Mouse (Mus musculus) forebrain, embryonic 14.5 days (tissue): ENCODE results near the gene Syne2. TPM values are rescaled to one million over a fixed set of nuclear protein-coding genes. Genes with fewer than 3 reads are reported as not detected.

Source experiments
- ATAC-seq: fragments of 200-750 bp; cut with Nextera tagmentation; 2 replicates; pipeline ENCODE4 v1.8.0; 2017; ENCODE audit warnings: mild to moderate bottlenecking, moderate library complexity
- DNase-seq: peaks from one replicate; pipeline ENCODE4 v3.0.0-alpha.2; 2015; ENCODE audit warnings: low spot score
- H3K27ac ChIP-seq: fragments of 300-500 bp; sonication (generic); 2 replicates; pipeline ENCODE4 v1.5.1; 2014; ENCODE audit warnings: low read depth, mild to moderate bottlenecking, control low read depth, low read length, moderate library complexity
- H3K27me3 ChIP-seq: fragments of 300-500 bp; sonication (generic); replicated peaks from 2 replicates; pipeline ENCODE4 v1.6.1; 2014; ENCODE audit warnings: low read length, control low read depth, mixed read lengths; ENCODE audit not compliant: control insufficient read depth, insufficient read depth
- H3K36me3 ChIP-seq: fragments of 300-500 bp; sonication (generic); 2 replicates; pipeline ENCODE4 v1.6.1; 2014; ENCODE audit warnings: low read length, control low read depth; ENCODE audit not compliant: control insufficient read depth, insufficient read depth
- H3K4me1 ChIP-seq: fragments of 300-500 bp; sonication (generic); 2 replicates; pipeline ENCODE4 v1.6.1; 2014; ENCODE audit warnings: antibody characterized with exemption, low read length, control low read depth; ENCODE audit not compliant: control insufficient read depth, insufficient read depth
- H3K4me2 ChIP-seq: fragments of 300-500 bp; sonication (generic); 2 replicates; pipeline ENCODE4 v1.6.1; 2014; ENCODE audit warnings: mild to moderate bottlenecking, control low read depth, low read length
- H3K4me3 ChIP-seq: fragments of 300-500 bp; sonication (generic); 2 replicates; pipeline ENCODE4 v1.5.1; 2014; ENCODE audit warnings: low read depth, low read length, control low read depth
- H3K9ac ChIP-seq: fragments of 300-500 bp; sonication (generic); 2 replicates; pipeline ENCODE4 v1.6.1; 2014; ENCODE audit warnings: mild to moderate bottlenecking, low read length, control low read depth, moderate library complexity
- H3K9me3 ChIP-seq: fragments of 300-500 bp; sonication (generic); replicated peaks from 2 replicates; pipeline ENCODE4 v1.6.1; 2016; ENCODE audit warnings: low read length, control low read depth, mixed read lengths; ENCODE audit not compliant: control insufficient read depth
- WGBS: fragments of 180-500 bp; shearing (Covaris S2); extraction: QIAGEN DNeasy Blood & Tissue Kit; methylation state at CpG from one replicate; pipeline ENCODE4 v1.1.7; 2014; 5-methylcytosine and 5-hydroxymethylcytosine counted together
- polyA plus RNA-seq: library from polyadenylated mRNA; unstranded; fragments of >200 nt; fragmentation: Nextera tagmentation; extraction: Ambion mirVana; gene quantifications from 2 replicates; pipeline ENCODE4 v1.2.1, GENCODE M21; 2014

Syne2 gene
- polyA plus RNA-seq, 1 experiment from 2014 or later, result 62.0 TPM

DNA sequence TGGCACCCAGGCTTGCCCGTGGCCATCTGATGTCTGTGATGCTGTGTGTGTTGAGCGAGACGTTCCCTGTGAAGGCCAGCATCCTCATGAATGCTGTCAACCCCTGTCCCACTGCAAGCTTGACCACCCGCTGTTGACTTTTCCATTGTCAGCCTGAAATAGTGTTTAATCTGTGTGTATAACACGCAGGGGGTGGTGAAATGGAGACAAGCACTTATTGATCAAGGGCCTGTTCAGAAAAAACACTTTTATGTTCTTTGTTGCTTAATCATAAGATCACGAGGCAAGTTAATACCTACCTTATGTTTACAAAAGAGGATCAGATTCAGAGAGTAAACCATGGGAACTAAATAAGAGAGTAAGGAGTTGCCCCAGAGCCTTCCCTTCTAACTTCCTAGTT, 191.1 kb downstream of the Syne2 start:
- Histone ChIP-seq H3K27ac (no peak overlapping the region), H3K9ac (no peak overlapping the region), H3K9me3 (no peaks in the 10 kb centered on the region), H3K27me3 (no peaks in the 10 kb centered on the region), H3K4me1 (no peaks in the 10 kb centered on the region), H3K36me3 (peaks cover 58% of the 10 kb centered on the region), H3K4me3 (no peak overlapping the region), H3K4me2 (no peak overlapping the region)
- 59% methylated on average over 6 of the region's 6 CpGs for WGBS
- no peak for DNase-seq
- no peak for ATAC-seq

DNA sequence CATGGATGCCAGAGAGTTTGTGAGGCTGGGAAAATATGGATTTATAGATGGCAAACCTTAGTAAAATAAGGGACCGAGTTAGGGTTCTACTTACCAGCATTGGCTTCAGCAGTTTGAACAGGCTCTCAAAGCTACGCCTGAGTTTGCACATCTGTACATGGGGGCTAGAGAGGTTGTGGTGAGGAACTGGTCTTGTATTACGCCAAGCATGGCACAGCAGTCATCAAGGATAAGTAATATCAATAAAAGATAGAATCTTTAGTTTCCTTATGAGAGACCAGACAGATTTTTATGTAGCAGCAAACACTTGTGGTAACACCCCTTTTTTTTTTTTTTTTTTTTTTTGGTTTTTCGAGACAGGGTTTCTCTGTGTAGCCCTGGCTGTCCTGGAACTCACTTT, 194.9 kb downstream of the Syne2 start:
- Histone ChIP-seq H3K4me2 (no peak overlapping the region), H3K36me3 (peaks cover 36% of the 10 kb centered on the region), H3K4me3 (no peak overlapping the region), H3K9me3 (no peaks in the 10 kb centered on the region), H3K27ac (no peak overlapping the region), H3K9ac (no peak overlapping the region), H3K4me1 (no peaks in the 10 kb centered on the region), H3K27me3 (no peaks in the 10 kb centered on the region)
- DNase-seq (no peak), ATAC-seq (no peak)
- 89% methylated on average over 3 of the region's 4 CpGs for WGBS

DNA sequence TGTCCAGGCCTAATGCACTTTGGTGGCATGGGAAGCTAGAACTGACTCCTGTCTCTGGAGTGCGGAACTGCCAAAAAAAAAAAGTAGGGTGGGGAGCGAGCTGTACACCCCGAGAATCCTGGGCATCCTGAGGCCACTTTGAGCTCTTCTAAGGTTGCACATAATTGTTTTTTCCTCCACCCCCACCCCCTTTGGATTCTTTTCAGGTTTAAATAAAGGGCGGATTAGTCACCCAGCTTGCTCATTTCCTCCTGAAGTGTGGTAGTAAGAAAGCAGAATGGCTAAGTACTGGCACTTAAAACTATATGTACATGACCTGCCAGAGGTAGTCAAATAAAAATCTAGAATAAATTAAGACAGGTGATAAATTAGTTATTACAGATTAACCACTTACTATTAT, 195.5 kb downstream of the Syne2 start:
- no peaks in the 10 kb centered on the region for H3K27me3 ChIP-seq
- H3K36me3 ChIP-seq, result peaks cover 36% of the 10 kb centered on the region
- no peak overlapping the region for H3K4me2 ChIP-seq
- no peak overlapping the region for H3K9ac ChIP-seq
- H3K27ac ChIP-seq, result no peak overlapping the region
- no peak overlapping the region for H3K4me3 ChIP-seq
- WGBS, result 12% methylated on average over 4 of the region's 4 CpGs
- H3K4me1 ChIP-seq, result no peaks in the 10 kb centered on the region
- no peak for DNase-seq
- ATAC-seq, result no peak
- no peaks in the 10 kb centered on the region for H3K9me3 ChIP-seq

DNA sequence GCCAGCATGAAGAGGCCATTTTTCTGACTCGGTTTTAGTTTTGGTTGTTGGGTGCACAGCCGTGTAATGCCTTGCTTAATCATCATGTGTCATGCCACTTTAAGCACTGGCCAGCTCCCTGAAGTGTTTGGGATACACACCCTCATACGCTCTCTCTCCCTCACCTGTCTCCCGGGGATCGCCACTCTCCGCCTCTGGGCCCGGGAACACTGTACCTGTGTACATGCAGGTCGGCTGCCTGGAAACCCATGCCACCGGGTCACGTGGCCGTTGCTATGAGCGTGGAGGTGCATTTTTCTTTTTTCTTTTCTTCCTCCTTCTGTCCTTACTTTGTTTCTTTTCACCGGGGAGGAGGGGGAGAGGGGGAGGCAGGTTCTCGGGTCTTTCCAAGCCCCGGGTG, 197.1 kb downstream of the Syne2 start:
- DNase-seq, result no peak
- H3K4me3 ChIP-seq, result no peak overlapping the region
- H3K27me3 ChIP-seq, result no peaks in the 10 kb centered on the region
- H3K9ac ChIP-seq, result no peak overlapping the region
- ATAC-seq, result no peak
- H3K27ac ChIP-seq, result no peak overlapping the region
- no peaks in the 10 kb centered on the region for H3K9me3 ChIP-seq
- WGBS, result 80% methylated on average over 14 of the region's 15 CpGs
- no peak overlapping the region for H3K4me2 ChIP-seq
- no peaks in the 10 kb centered on the region for H3K4me1 ChIP-seq
- peaks cover 35% of the 10 kb centered on the region for H3K36me3 ChIP-seq

DNA sequence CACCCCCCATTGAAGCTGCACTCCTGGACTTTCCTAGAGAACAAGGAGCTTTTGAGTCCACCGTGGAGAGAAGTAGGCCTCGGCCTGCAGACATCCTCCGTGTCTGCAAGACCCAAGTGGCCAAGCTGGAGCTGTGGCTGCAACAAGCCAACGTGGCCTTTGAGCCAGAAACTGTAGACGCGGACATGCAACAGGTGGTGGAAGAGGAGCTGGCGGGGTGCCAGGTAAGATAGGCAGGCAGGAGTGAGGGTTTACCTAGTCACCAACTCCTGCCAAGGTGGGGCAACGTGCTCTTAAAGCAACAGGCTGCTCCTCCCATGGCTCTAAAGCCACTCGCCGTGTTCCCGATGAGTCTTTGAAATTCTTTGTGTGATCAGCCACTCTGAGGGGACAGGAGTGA, 197.6 kb downstream of the Syne2 start:
- DNase-seq (no peak), ATAC-seq (no peak)
- Histone ChIP-seq H3K27ac (no peak overlapping the region), H3K36me3 (peaks cover 38% of the 10 kb centered on the region), H3K27me3 (no peaks in the 10 kb centered on the region), H3K4me2 (no peak overlapping the region), H3K9me3 (no peaks in the 10 kb centered on the region), H3K9ac (no peak overlapping the region), H3K4me3 (no peak overlapping the region), H3K4me1 (no peaks in the 10 kb centered on the region)
- WGBS, result 75% methylated on average over 11 of the region's 11 CpGs

DNA sequence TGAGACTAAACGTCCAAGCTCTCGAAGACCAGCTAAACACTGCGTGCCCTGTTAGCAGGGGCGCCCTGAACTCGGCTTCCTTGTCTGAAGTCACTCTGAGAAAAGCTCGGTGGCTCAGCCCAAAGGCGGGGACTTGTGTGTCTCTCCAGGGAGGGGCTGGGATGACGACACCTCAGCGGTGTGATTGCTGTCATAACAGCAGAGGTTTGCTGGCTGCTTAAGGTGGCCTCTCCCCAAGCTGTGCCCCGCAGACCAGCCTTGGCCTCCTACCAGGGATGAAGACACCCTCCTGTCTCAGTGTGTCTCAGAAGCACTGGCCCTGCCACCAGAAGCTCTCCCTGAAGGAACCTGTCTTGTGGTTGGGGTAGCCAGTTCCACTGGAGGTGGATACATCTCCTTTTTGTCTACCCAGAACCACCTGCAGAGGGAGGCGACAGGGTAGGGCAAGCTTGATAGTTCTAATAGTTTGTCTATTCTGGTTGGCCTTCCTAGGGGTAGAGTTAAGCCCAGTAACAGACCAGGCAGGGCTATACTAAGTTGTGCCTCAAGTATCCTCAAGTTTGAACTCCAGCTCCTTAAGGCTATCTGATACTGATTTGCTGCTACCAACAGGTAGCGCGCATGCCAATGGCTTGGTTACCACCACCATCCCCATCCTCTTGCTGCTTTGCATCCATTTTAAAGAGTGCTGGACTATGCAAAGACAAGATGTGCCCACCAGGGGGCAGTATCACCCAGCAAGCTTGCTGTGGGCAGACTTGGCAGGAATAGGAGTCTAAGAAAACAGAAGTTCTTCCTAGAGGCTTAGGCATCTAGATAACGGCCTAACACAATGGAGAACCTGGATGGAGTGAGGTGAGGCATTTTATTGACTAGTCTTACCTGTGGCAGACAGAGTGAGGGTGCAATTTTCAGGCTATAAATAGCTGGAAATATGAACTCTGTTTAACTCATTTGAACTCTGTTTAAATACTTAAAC, 198.5 kb downstream of the Syne2 start:
- Histone ChIP-seq H3K27me3 (no peaks in the 10 kb centered on the region), H3K9ac (no peak overlapping the region), H3K27ac (no peak overlapping the region), H3K4me2 (no peak overlapping the region), H3K4me1 (no peaks in the 10 kb centered on the region), H3K9me3 (no peaks in the 10 kb centered on the region), H3K4me3 (no peak overlapping the region), H3K36me3 (peaks cover 41% of the 10 kb centered on the region)
- DNase-seq, result peak; percentile 70
- 0 out of 2 replicates have a peak, but pooled peaks have one; percentile 37 for ATAC-seq
- WGBS, result 69% methylated on average over 14 of the region's 14 CpGs

DNA sequence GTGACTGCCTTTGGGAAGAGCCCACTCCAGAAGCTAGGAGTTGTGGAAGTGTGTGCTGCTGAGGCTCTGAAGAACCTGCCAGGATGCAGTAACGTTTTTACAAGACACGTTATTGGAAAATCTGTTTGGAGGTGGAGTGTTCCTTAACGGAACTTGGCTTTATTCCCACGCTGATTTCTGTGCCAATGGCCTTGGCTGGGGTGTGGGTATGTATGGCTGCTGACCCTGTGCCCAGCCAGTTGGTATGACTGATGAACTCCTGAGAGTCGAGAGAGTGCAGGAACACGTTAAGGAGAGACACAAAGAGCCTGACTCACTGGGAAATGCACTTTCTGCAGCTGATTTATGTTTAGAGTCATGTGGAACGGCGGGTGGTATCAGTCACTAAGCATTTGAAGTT, 200.7 kb downstream of the Syne2 start:
- 69% methylated on average over 8 of the region's 8 CpGs for WGBS

DNA sequence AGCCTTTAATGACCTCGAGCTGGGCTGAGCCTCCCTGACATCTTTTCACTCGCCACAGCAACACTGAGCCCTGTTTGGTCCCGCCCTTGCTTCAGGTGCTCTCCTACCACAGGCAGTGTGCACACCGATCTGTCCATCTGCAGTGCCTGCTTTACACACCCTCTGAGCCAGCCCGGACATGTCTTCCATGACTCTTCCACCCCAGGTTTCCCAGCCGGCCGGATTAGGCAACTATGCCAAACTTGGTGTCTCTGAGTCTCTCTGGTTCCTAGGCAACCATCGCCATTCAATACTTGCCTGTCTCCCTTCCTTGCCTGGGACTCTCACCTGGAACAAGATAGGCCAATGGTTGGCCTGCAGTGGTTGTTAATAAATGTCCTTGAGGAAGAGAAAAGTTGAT, 224.4 kb downstream of the Syne2 start:
- ATAC-seq (no peak), DNase-seq (no peak)
- WGBS, result 86% methylated on average over 8 of the region's 8 CpGs
- Histone ChIP-seq H3K4me3 (no peak overlapping the region), H3K27ac (no peak overlapping the region), H3K4me1 (no peaks in the 10 kb centered on the region), H3K9me3 (no peaks in the 10 kb centered on the region), H3K4me2 (no peak overlapping the region), H3K27me3 (no peaks in the 10 kb centered on the region), H3K9ac (no peak overlapping the region), H3K36me3 (peaks cover 93% of the 10 kb centered on the region)

More for the DNA sequence above, 200.7 kb downstream of the Syne2 start:
- Histone ChIP-seq H3K36me3 (peaks cover 55% of the 10 kb centered on the region), H3K4me1 (no peaks in the 10 kb centered on the region), H3K27ac (no peak overlapping the region), H3K4me3 (no peak overlapping the region), H3K4me2 (no peak overlapping the region), H3K9me3 (no peaks in the 10 kb centered on the region), H3K9ac (no peak overlapping the region), H3K27me3 (no peaks in the 10 kb centered on the region)
- no peak for DNase-seq
- ATAC-seq, result no peak

DNA sequence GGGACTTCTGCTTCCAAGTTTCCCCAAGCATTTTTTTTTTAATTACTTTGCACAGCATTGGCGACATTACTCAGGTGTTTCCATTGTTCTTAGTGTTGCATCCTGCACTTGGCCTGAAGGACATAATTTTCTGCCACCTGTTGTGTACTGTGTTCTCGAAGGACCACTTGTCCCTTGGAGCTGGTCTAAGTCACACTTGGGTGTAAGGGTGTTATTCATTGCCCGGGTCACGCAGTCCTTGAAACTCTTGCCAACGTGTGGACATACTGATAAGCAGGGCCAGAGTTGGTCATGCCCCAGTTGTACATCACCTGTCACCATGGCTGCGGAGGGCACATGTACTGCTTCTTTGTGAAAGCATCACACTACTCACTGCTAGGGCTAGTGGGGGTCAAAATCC, 228.6 kb downstream of the Syne2 start:
- H3K9me3 ChIP-seq, result no peaks in the 10 kb centered on the region
- peaks cover 81% of the 10 kb centered on the region for H3K36me3 ChIP-seq
- no peak overlapping the region for H3K27ac ChIP-seq
- WGBS, result 97% methylated on average over 6 of the region's 6 CpGs
- DNase-seq, result no peak
- ATAC-seq, result no peak
- H3K4me1 ChIP-seq, result no peaks in the 10 kb centered on the region
- no peak overlapping the region for H3K4me3 ChIP-seq
- no peak overlapping the region for H3K9ac ChIP-seq
- no peak overlapping the region for H3K4me2 ChIP-seq
- no peaks in the 10 kb centered on the region for H3K27me3 ChIP-seq
